Mouse (Mus musculus) MEL (cell line): ENCODE measurements around the gene Limk1.

Experiments
- CTCF ChIP-seq, 3 experiments: IDR thresholded peaks in 2 of 3; conservative IDR thresholded peaks in 1 of 3; 2 replicates each; pipeline ENCODE4 v1.5.1; 2011 to 2012; ENCODE audit warnings: low read length in 3 of 3, low read depth in 2 of 3, mild to moderate bottlenecking in 2 of 3, improper control_type of control experiment in 1 of 3, inconsistent platforms in 1 of 3, mixed read lengths in 1 of 3, moderate library complexity in 1 of 3; ENCODE audit not compliant: control insufficient read depth in 1 of 3, insufficient read depth in 1 of 3, poor library complexity in 1 of 3, severe bottlenecking in 1 of 3
- MYC ChIP-seq: IDR thresholded peaks from 2 replicates; pipeline ENCODE4 v1.6.1; 2011; ENCODE audit warnings: low read depth, mild to moderate bottlenecking, low read length, improper control_type of control experiment, moderate library complexity
- POLR2A ChIP-seq, 2 experiments: IDR thresholded peaks; 2 replicates each; pipeline ENCODE4 v1.6.1; 2011 to 2012; ENCODE audit warnings: low read length in 2 of 2, mild to moderate bottlenecking in 2 of 2, control low read depth in 1 of 2, improper control_type of control experiment in 1 of 2, low read depth in 1 of 2, moderate library complexity in 1 of 2; ENCODE audit not compliant: control insufficient read depth in 1 of 2, insufficient read depth in 1 of 2, poor library complexity in 1 of 2
- USF2 ChIP-seq, 2 experiments: IDR thresholded peaks; 2 replicates each; pipeline ENCODE4 v1.6.1; 2011 to 2012; ENCODE audit warnings: improper control_type of control experiment in 2 of 2, low read length in 2 of 2, borderline replicate concordance in 1 of 2, inconsistent platforms in 1 of 2, low read depth in 1 of 2, mild to moderate bottlenecking in 1 of 2; ENCODE audit not compliant: insufficient read depth in 1 of 2

- TF ChIP-seq MYC, result no peak
- no peak for TF ChIP-seq POLR2A (IDR thresholded peaks at IDR 0.05; ENCODE audit: control insufficient read depth in 1 of 2, insufficient read depth in 1 of 2, low read depth in 1 of 2, low read length in 2 of 2, poor library complexity in 1 of 2)
- TF ChIP-seq CTCF (IDR thresholded peaks at IDR 0.05 in 2 of 3, conservative IDR thresholded peaks at IDR 0.05 in 1 of 3; ENCODE audit: control insufficient read depth in 1 of 3, insufficient read depth in 1 of 3, low read depth in 2 of 3, low read length in 3 of 3, poor library complexity in 1 of 3, severe bottlenecking in 1 of 3), result no peak
- TF ChIP-seq USF2 (IDR thresholded peaks at IDR 0.05; ENCODE audit: borderline replicate concordance in 1 of 2, insufficient read depth in 1 of 2, low read depth in 1 of 2, low read length in 2 of 2), result no peak
Observed at GRCm38 (mm10) chr5:134614802-134615201, 73.6 kb downstream of the Limk1 start, which contains the start of gene Lat2.
